Mouse (Mus musculus) myocyte (in vitro differentiated cells): ENCODE data around the gene Klf3.

Experiments used
- MYOD1 ChIP-seq, 3 experiments: IDR thresholded peaks; one replicate each; pipeline ENCODE4 v1.6.1; 2011; ENCODE audit warnings: control low read depth in 2 of 3, low read depth in 2 of 3, mild to moderate bottlenecking in 2 of 3, moderate library complexity in 1 of 3; ENCODE audit not compliant: insufficient read length in 2 of 3, control insufficient read depth in 1 of 3
- POLR2A ChIP-seq: IDR thresholded peaks from one replicate; pipeline ENCODE4 v1.6.1; 2011; ENCODE audit warnings: low read depth, mild to moderate bottlenecking, control low read depth, moderate library complexity; ENCODE audit not compliant: insufficient read length
- USF1 ChIP-seq: IDR thresholded peaks from one replicate; pipeline ENCODE4 v1.6.1; 2011; ENCODE audit warnings: low read depth, mild to moderate bottlenecking, control low read depth, moderate library complexity

DNA sequence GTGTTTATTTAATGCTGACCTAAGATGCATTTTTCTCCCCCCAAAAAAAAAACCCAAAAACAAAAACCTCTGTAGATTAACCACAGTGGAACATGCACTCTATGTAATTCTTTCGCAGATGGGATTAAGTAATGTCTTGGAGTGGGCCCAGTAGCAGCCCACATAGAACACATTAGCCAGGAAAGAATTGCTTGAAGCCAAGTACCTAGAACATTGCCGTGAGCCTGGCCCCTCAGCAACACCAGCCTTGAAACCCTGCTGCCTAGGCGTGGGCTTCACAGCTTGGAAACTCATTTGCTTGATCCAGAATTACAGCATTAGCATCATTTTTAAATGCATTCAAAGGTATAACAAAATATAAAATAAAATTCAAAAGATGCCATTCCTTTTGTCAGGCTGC is 21.6 kb downstream of the Klf3 start:
- TF ChIP-seq POLR2A (no peak), MYOD1 (IDR thresholded peaks at IDR 0.05; ENCODE audit: control insufficient read depth in 1 of 3, insufficient read length in 2 of 3, low read depth in 2 of 3) (no peak), USF1 (no peak)
